Mouse (Mus musculus) testis, adult 2 months (tissue): Measurements from ENCODE around the gene Krt80. TPM values are rescaled to one million over a fixed set of nuclear protein-coding genes. Genes with fewer than 3 reads are reported as not detected.

ENCODE experiments used
- H3K27ac ChIP-seq: fragments of 200-500 bp; 2 replicates; pipeline ENCODE4 v1.5.1; 2012; ENCODE audit warnings: low read depth, low read length; ENCODE audit not compliant: control insufficient read depth, insufficient read depth
- H3K27me3 ChIP-seq: fragments of 200-500 bp; 2 replicates; pipeline ENCODE4 v1.6.1; 2012; ENCODE audit warnings: mild to moderate bottlenecking, low read length, moderate library complexity; ENCODE audit not compliant: control insufficient read depth, insufficient read depth
- H3K36me3 ChIP-seq: fragments of 200-500 bp; 2 replicates; pipeline ENCODE4 v1.6.1; 2012; ENCODE audit warnings: mild to moderate bottlenecking, low read length; ENCODE audit not compliant: control insufficient read depth, insufficient read depth
- H3K4me1 ChIP-seq: fragments of 200-500 bp; 2 replicates; pipeline ENCODE4 v1.6.1; 2012; ENCODE audit warnings: low read length; ENCODE audit not compliant: control insufficient read depth, insufficient read depth
- H3K4me3 ChIP-seq: fragments of 200-500 bp; 2 replicates; pipeline ENCODE4 v1.5.1; 2012; ENCODE audit warnings: low read depth, mild to moderate bottlenecking, low read length, moderate library complexity, mixed read lengths; ENCODE audit not compliant: control insufficient read depth
- CTCF ChIP-seq: fragments of 200-500 bp; IDR thresholded peaks from 2 replicates; pipeline ENCODE4 v1.5.1; 2012; ENCODE audit warnings: low read depth, mild to moderate bottlenecking, inconsistent platforms, low read length, moderate library complexity; ENCODE audit not compliant: control insufficient read depth, insufficient read depth, insufficient replicate concordance
- POLR2A ChIP-seq: fragments of 200-500 bp; IDR thresholded peaks from 2 replicates; pipeline ENCODE4 v1.6.1; 2012; ENCODE audit warnings: low read depth, mild to moderate bottlenecking, inconsistent platforms, low read length, moderate library complexity; ENCODE audit not compliant: control insufficient read depth
- polyA plus RNA-seq: library from polyadenylated mRNA; depleted of rRNA; stranded (reverse); fragments of >200 nt; gene quantifications from 2 replicates; pipeline ENCODE4 v1.2.3, GENCODE M21; 2012

Krt80 gene
- polyA plus RNA-seq, 1 experiment: 0.32 TPM

DNA sequence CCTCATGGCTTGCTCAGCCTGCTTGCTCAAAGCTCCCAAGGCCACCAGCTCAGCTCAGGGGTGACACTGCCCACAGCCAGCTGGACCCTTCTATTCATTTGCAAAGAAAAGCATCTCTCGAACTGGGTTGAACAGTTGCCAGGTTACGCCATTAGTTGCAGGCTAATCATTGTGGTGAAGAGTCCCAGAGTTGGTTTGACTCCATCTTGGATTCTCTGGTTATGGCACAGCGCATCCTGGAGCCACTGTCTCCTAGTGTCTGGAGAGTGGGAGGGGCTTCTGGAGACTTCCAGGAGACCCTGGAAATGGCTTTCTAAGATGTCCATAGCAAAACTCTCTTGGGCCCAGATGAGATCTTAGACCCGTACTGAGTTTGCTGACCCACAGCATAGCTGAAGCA lies 54.6 kb downstream of the Krt80 start:
- H3K27ac ChIP-seq: no peak overlapping the region
- TF ChIP-seq POLR2A: no peak
- no peak for TF ChIP-seq CTCF

DNA sequence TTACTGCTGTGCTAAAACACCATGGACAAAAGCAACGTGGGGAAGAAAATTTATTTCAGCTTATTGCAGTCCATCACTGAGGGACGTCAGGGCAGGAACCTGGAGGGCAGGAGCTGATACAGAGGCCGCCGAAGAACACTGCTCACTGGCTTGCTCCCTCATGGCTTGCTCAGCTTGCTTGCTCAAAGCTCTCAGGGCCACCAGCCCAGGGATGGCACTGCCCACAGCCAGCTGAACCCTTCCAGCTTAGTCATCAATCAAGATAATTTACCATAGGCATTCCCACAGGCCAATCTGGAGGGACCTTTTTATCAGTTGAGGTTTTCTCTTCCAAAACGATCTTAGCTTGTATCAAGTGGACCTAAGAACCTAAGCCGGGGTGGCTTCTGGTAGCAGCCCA lies 58.0 kb downstream of the Krt80 start:
- peaks cover 5% of the 10 kb centered on the region for H3K4me1 ChIP-seq
- no peak overlapping the region for H3K4me3 ChIP-seq
- H3K36me3 ChIP-seq: no peaks in the 10 kb centered on the region
- no peaks in the 10 kb centered on the region for H3K27me3 ChIP-seq
- no peak overlapping the region for H3K27ac ChIP-seq
- TF ChIP-seq CTCF (no peak), POLR2A (no peak)

More for the DNA sequence above, 54.6 kb downstream of the Krt80 start:
- H3K4me3 ChIP-seq: no peak overlapping the region
- peaks cover 5% of the 10 kb centered on the region for H3K4me1 ChIP-seq
- no peaks in the 10 kb centered on the region for H3K27me3 ChIP-seq
- no peaks in the 10 kb centered on the region for H3K36me3 ChIP-seq

DNA sequence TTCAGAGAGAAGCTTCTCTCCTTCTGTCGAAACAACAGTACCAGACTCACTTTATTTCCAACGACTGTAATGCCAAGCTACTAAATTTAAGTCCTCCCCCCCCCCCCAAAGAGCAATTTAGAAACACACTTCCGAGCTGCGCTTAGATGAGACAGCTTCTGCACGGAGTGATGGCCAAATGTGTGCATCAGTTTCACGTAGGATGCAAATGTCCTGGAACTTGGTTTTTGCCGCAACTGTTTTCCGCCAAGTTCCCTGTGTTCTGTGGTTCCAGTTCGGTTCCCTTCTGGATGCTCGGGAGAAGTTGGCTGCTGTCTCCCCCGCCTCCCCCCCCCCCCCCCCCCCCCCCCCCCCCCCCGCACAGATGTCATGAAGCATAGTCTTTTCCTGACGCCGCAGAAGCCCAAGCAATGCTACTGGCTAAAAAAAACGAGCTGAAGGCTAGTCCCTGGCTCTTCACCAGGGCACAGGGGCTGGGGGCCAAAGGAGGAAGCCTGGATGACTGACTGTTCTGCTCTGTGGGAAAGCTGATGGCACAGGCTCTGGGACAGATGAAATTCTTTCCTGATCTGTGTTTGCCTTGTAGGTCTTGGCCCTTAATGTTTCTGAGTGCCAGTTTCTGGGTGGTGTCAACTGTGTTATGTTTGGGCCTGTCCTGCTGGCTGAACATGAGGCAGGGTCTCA lies 58.7 kb downstream of the Krt80 start:
- peaks cover 5% of the 10 kb centered on the region for H3K4me1 ChIP-seq

DNA sequence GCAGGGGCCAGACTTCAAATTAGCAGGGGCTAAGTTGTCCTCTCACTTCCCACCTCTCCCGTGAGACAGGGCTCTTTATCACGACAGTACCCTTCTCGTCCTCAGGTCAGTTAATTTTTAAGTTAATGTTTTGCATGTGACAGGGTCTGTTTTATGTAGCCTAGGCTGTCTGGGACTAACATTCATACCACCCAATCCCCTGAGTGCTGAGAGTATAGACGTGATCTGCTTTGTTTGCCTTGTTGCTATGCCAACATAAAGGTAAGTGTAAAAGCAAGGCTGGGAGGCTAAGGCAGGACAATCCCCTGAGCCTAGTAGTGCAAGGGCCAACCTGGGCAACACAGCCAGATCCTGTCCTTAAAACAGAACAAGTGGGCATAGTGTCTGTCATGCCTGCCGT lies 60.5 kb downstream of the Krt80 start:
- no peak overlapping the region for H3K27ac ChIP-seq
- no peak overlapping the region for H3K4me3 ChIP-seq
- H3K36me3 ChIP-seq: no peaks in the 10 kb centered on the region
- peaks cover 4% of the 10 kb centered on the region for H3K4me1 ChIP-seq
- TF ChIP-seq POLR2A (no peak), CTCF (no peak)
- no peaks in the 10 kb centered on the region for H3K27me3 ChIP-seq

More for the DNA sequence above, 58.7 kb downstream of the Krt80 start:
- Histone ChIP-seq H3K36me3 (no peaks in the 10 kb centered on the region), H3K4me3 (no peak overlapping the region), H3K27me3 (no peaks in the 10 kb centered on the region), H3K27ac (no peak overlapping the region)
- TF ChIP-seq CTCF (no peak), POLR2A (no peak)

DNA sequence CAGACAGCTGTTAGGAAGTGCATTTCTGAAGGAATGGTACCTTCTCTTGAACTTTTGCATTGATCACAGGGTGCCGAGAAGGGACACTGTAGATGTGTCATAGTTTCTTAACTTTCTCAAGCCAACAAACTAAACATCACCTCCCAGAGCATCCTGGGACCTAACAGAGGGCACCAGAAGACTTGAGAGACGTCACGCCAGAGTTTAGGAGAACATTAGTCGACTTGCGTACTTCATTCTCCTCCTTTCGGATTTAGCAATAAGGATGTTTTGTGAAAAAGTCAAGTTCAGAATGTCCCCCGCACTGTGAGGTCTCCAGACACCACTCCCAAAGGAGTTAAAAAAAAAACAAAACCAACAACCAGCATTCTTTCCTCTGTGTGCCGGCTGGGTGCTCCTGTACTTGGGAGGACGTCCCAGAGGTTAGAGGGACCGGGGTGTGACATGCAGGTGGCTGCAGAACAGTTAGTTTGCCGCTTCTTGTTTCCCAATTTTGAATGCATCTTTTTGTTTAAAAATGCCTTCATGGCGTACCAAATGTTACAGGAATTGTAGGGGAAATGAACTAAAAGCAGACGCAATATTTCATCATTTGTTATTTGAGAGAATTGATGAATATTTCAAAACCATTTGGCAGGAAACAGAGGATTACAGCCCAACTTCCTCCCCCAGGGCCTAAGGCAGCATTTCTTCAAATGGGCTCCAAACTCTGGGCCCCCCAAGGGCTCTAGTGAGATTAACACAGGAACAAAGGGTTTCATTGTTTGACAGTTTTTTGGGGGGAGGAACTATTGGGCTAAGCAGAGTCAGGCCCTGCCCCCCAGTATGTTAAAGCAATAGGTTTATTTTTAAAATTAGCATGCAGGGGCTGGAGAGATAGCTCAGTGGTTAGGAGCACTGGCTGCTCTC lies 61.3 kb downstream of the Krt80 start:
- Histone ChIP-seq H3K27me3 (no peaks in the 10 kb centered on the region), H3K4me3 (no peak overlapping the region), H3K4me1 (peaks cover 4% of the 10 kb centered on the region), H3K36me3 (no peaks in the 10 kb centered on the region), H3K27ac (peak overlapping the region; percentile 59)
- no peak for TF ChIP-seq POLR2A
- no peak for TF ChIP-seq CTCF

DNA sequence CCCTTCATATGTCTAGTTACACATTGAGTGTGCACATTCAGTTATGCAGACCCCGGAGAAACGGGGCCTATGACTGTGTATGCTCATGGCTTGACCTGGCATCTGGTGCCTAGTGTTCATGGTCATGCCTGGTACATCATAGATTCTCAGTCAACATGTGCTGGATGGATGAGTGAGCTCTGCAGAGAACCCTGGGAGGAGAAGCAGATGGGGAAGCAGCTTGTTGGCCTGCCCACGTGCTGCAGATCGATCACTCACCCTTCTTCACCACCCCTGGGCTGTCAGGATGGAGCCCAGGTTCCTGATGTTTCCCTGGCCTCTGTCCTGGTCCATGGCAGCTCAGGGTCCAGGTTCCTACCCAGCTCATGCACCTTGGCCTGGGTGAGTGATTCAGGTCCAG lies 63.5 kb downstream of the Krt80 start:
- TF ChIP-seq CTCF (no peak), POLR2A (no peak)

DNA sequence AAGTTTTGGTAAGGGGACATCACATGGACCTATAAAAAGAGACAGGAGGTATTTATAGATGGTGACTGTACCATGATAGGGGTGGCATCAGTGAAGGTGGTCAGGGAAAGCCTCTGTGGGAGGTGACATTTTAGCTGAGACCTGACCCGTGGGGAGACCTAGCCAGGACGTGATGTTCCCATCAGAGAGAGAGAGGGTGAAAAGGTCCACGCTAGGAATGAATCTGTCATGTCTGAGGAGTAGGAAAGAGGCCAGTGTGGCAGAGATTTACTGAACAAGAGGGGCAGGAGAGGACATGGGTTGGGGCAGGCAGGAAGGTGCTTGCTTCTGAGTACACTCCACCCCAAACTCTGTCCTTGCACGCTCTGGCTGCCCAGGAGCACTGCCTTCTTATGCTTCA lies 66.1 kb downstream of the Krt80 start:
- Histone ChIP-seq H3K27me3 (no peaks in the 10 kb centered on the region), H3K4me1 (peaks cover 2% of the 10 kb centered on the region), H3K27ac (peak overlapping the region; percentile 64), H3K4me3 (no peak overlapping the region), H3K36me3 (no peaks in the 10 kb centered on the region)
- TF ChIP-seq POLR2A (no peak), CTCF (no peak)

More for the DNA sequence above, 63.5 kb downstream of the Krt80 start:
- Histone ChIP-seq H3K36me3 (no peaks in the 10 kb centered on the region), H3K27me3 (no peaks in the 10 kb centered on the region), H3K4me3 (no peak overlapping the region), H3K4me1 (peaks cover 4% of the 10 kb centered on the region), H3K27ac (no peak overlapping the region)
